9 mouse cellular contexts compared by ENCODE assay signal in the genomic region with DNA sequence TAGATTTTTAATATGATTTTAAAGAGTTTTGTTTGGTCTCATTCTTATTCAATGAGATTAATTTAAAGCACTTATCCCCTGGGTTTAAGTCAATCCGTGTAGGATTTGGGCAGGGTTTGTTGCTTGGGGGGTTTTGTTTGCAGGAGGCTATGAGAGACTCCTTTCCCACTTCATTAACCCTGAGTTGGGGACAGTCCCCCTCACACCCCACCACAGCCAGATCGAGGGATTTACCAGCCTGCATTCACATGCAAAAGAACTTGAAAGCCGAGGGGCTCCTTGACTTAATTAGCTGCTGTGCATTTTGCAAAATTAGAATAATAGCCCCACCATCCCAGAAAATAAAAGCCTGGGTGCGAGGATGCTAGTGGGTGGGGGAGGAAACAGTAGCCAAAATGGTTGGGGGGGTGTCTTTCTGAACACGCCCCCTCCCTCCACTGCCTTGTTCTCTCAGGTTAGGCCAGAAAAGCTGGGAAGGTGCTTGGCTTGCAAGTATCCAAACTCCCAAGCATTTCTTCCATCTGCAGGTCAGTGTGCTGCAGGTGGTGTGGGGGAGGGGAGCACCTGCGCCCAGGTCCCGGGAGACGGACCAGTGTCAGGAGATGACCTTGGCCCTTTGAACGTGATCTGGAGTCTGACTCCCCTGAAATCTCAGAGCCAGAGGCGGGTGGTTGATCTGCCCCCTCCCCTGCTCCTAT. TPM values are rescaled to one million over a fixed set of nuclear protein-coding genes. Genes with fewer than 3 reads are reported as not detected.
DNase-seq lines count a peak whose midpoint lies in the region; ATAC-seq and TF ChIP-seq lines count a peak whose summit lies in the region.
"Had no signal": no experiment of that assay in that cellular context is flagged by ENCODE, and none has a peak within 500 bp of the region (broad histone marks: within the 10 kb centered on the region; RNA-seq: fewer than 3 reads in every experiment).

No protein-coding gene starts in this region.

- DNase-seq in heart, adult 11 months, result no peak
- DNase-seq in ES-E14 (ENCODE audit: low read depth, low spot score), result no peak
- peak; percentile 16 for DNase-seq in forelimb bud, embryonic 11.5 days (ENCODE audit: low read depth, low spot score)
- DNase-seq in right cerebral cortex, postnatal 4 days, result no peak
- DNase-seq in right cerebral cortex, postnatal 10 days (ENCODE audit: low spot score in 2 of 2), result no peak

- H3K4me1 ChIP-seq in heart, embryonic 12.5 days (replicated peaks), result peaks cover 27% of the 10 kb centered on the region
- peaks cover 0 to 4% of the 10 kb centered on the region in 2 experiments; a peak in 2 of 4 replicates for H3K4me1 ChIP-seq in ES-E14 (ENCODE audit: control insufficient read depth in 2 of 2, insufficient read depth in 2 of 2, low read length in 2 of 2, poor library complexity in 1 of 2)
- no peaks in the 10 kb centered on the region; the same call in 1 of the 2 replicates for H3K4me1 ChIP-seq in liver, embryonic 15.5 days (replicated peaks)

- peak overlapping the region; percentile 69 for H3K4me2 ChIP-seq in heart, embryonic 12.5 days
- peak overlapping the region; percentile 20; the same call in 1 of the 2 replicates for H3K4me2 ChIP-seq in liver, embryonic 15.5 days

- peaks cover 17% of the 10 kb centered on the region for H3K36me3 ChIP-seq in heart, embryonic 12.5 days
- peaks cover 4% of the 10 kb centered on the region; the same call in 1 of the 2 replicates for H3K36me3 ChIP-seq in ES-E14 (ENCODE audit: control insufficient read depth, insufficient read depth, low read length, poor library complexity, severe bottlenecking)
- H3K36me3 ChIP-seq in liver, embryonic 15.5 days (replicated peaks), result 0 out of 2 replicates have a peak, but pooled peaks cover 4% of the 10 kb centered on the region

- no peak for ATAC-seq in heart, embryonic 12.5 days (ENCODE audit: insufficient number of reproducible peaks, low FRiP score)
- ATAC-seq in liver, embryonic 15.5 days (ENCODE audit: insufficient read depth), result no peak
- ATAC-seq in activated CD4-positive, CD25-positive, alpha-beta regulatory T cell, adult 4 months, result no peak

- H3K9me3 ChIP-seq in heart, embryonic 12.5 days (replicated peaks), result no peaks in the 10 kb centered on the region
- H3K9me3 ChIP-seq in ES-E14 (ENCODE audit: control insufficient read depth, insufficient read depth, low read depth, low read length), result no peaks in the 10 kb centered on the region
- H3K9me3 ChIP-seq in liver, embryonic 15.5 days (replicated peaks), result no peaks in the 10 kb centered on the region

- H3K4me3 ChIP-seq in heart, embryonic 12.5 days, result peak overlapping the region; percentile 36
- peak overlapping the region; percentile 30 to 49 for H3K4me3 ChIP-seq in ES-E14 (ENCODE audit: insufficient read depth in 1 of 2, low read depth in 1 of 2, low read length in 2 of 2, poor library complexity in 1 of 2, severe bottlenecking in 1 of 2)
- H3K4me3 ChIP-seq in liver, embryonic 15.5 days (replicated peaks), result no peak overlapping the region

- WGBS in heart, embryonic 12.5 days, result 9% methylated on average over 10 of the region's 10 CpGs
- 13% methylated on average over 10 of the region's 10 CpGs for WGBS in liver, embryonic 15.5 days (ENCODE audit: insufficient replicate concordance)

- H3K9ac ChIP-seq in heart, embryonic 12.5 days, result peak overlapping the region; percentile 42; the same call in 1 of the 2 replicates
- no peak overlapping the region for H3K9ac ChIP-seq in ES-E14 (ENCODE audit: insufficient read depth, low read depth, low read length, poor library complexity, severe bottlenecking)
- no peak overlapping the region for H3K9ac ChIP-seq in liver, embryonic 15.5 days

- no peak overlapping the region for H3K27ac ChIP-seq in heart, embryonic 12.5 days (ENCODE audit: poor library complexity, severe bottlenecking)
- no peak overlapping the region for H3K27ac ChIP-seq in ES-E14 (ENCODE audit: insufficient read depth, low read depth, low read length, poor library complexity, severe bottlenecking)
- no peak overlapping the region for H3K27ac ChIP-seq in liver, embryonic 15.5 days (replicated peaks)
- H3K27ac ChIP-seq: macrophage had no signal

- in situ Hi-C loops in ES-E14 (cut with MboI; ENCODE audit: low sequenced_read_pairs in 2 of 2, unreplicated experiment in 2 of 2), result loop anchor here in 1 of 2 experiments (25.0 kb wide), 1 partner anchor 329 kb away; no protein-coding TSS in a partner anchor

- H3K27me3 ChIP-seq in heart, embryonic 12.5 days (replicated peaks), result peaks cover 74% of the 10 kb centered on the region
- H3K27me3 ChIP-seq in liver, embryonic 15.5 days, result peaks cover 70% of the 10 kb centered on the region

TF ChIP-seq in ES-E14, 5 proteins besides CTCF, POLR2A, EP300 and RAD21:
- TF ChIP-seq ZC3H11A (IDR thresholded peaks at IDR 0.05; ENCODE audit: borderline replicate concordance, low read depth, low read length), result no peak
- no peak for TF ChIP-seq ZNF384 (IDR thresholded peaks at IDR 0.05; ENCODE audit: low read depth, low read length)
- TF ChIP-seq MAFK (IDR thresholded peaks at IDR 0.05; ENCODE audit: insufficient read depth, low read depth, low read length), result no peak
- no peak for TF ChIP-seq CHD2 (IDR thresholded peaks at IDR 0.05; ENCODE audit: low read depth, low read length)
- no peak for TF ChIP-seq HCFC1 (IDR thresholded peaks at IDR 0.05; ENCODE audit: borderline replicate concordance, insufficient read depth, low read length)

RNA-seq across cellular contexts. Expression of a gene that starts 8.6 kb away (rescaled TPM):
- polyA plus RNA-seq in heart, embryonic 12.5 days (2016; fragmentation: Nextera tagmentation; extraction: Ambion mirVana), result not detected in 2 replicates
- 0.18 and 0.26 TPM in 2 replicates for total RNA-seq in ES-E14 (2012; rRNA removed)
- not detected in 2 replicates for polyA plus RNA-seq in liver, embryonic 15.5 days (2015; fragmentation: Nextera tagmentation; extraction: Ambion mirVana)
- polyA plus RNA-seq in activated CD4-positive, CD25-positive, alpha-beta regulatory T cell, adult 4 months (2017; shearing (Covaris generic)), result not detected
- polyA plus RNA-seq: macrophage had no signal
